Mouse (Mus musculus) hindbrain, embryonic 11.5 days (tissue): ENCODE measurements at regions not wholly inside any gene's neighbourhood (a gene's known extent, or its start where the extent isn't known, plus 50 kb on each side); places are given as distances from the start of the nearest gene placed in this dataset.

Experiments
- ATAC-seq: fragments of 200-750 bp; cut with Nextera tagmentation; 2 replicates; pipeline ENCODE4 v1.8.0; 2017; ENCODE audit warnings: mild to moderate bottlenecking, moderate TSS enrichment, moderate library complexity; ENCODE audit not compliant: low FRiP score
- DNase-seq: peaks from one replicate; pipeline ENCODE4 v3.0.0-alpha.2; 2015; ENCODE audit warnings: low spot score
- H3K27ac ChIP-seq: fragments of 300-500 bp; sonication (generic); 2 replicates; pipeline ENCODE4 v1.5.1; 2014; ENCODE audit warnings: mild to moderate bottlenecking, low read depth, low read length
- H3K27me3 ChIP-seq: fragments of 300-500 bp; sonication (generic); 2 replicates; pipeline ENCODE4 v1.6.1; 2014; ENCODE audit warnings: mild to moderate bottlenecking, low read length, moderate library complexity, mixed read lengths; ENCODE audit not compliant: control insufficient read depth, insufficient read depth
- H3K36me3 ChIP-seq: fragments of 300-500 bp; sonication (generic); 2 replicates; pipeline ENCODE4 v1.6.1; 2014; ENCODE audit warnings: mild to moderate bottlenecking, low read length, moderate library complexity, mixed read lengths; ENCODE audit not compliant: control insufficient read depth, insufficient read depth
- H3K4me1 ChIP-seq: fragments of 300-500 bp; sonication (generic); replicated peaks from 2 replicates; pipeline ENCODE4 v1.6.1; 2014; ENCODE audit warnings: low read length, mixed read lengths; ENCODE audit not compliant: control insufficient read depth, insufficient read depth
- H3K4me2 ChIP-seq: fragments of 300-500 bp; sonication (generic); replicated peaks from 2 replicates; pipeline ENCODE4 v1.6.1; 2014; ENCODE audit warnings: mild to moderate bottlenecking, low read depth, low read length
- H3K4me3 ChIP-seq: fragments of 300-500 bp; sonication (generic); 2 replicates; pipeline ENCODE4 v1.5.1; 2014; ENCODE audit warnings: low read depth, low read length
- H3K9ac ChIP-seq: fragments of 300-500 bp; sonication (generic); 2 replicates; pipeline ENCODE4 v1.6.1; 2014; ENCODE audit warnings: low read depth, low read length
- H3K9me3 ChIP-seq: fragments of 300-500 bp; sonication (generic); 2 replicates; pipeline ENCODE4 v1.6.1; 2016; ENCODE audit warnings: low read length; ENCODE audit not compliant: control insufficient read depth
- WGBS: fragments of 180-500 bp; shearing (Covaris S2); extraction: QIAGEN DNeasy Blood & Tissue Kit; methylation state at CpG from one replicate; pipeline ENCODE4 v1.1.7; 2014; 5-methylcytosine and 5-hydroxymethylcytosine counted together

GRCm38 (mm10) chr1:81746013-81746412 is 486.9 kb upstream of the Gm9747 start:
- Histone ChIP-seq H3K9ac (no peak overlapping the region), H3K36me3 (no peaks in the 10 kb centered on the region), H3K27ac (no peak overlapping the region), H3K4me3 (no peak overlapping the region), H3K27me3 (no peaks in the 10 kb centered on the region), H3K4me2 (no peak overlapping the region), H3K9me3 (no peaks in the 10 kb centered on the region), H3K4me1 (no peaks in the 10 kb centered on the region)
- ATAC-seq (no peak), DNase-seq (no peak)
- 82% methylated on average over 3 of the region's 3 CpGs for WGBS

- Histone ChIP-seq H3K27ac (no peak overlapping the region), H3K4me1 (no peaks in the 10 kb centered on the region), H3K27me3 (no peaks in the 10 kb centered on the region), H3K4me3 (no peak overlapping the region), H3K9me3 (no peaks in the 10 kb centered on the region), H3K4me2 (no peak overlapping the region), H3K9ac (no peak overlapping the region), H3K36me3 (no peaks in the 10 kb centered on the region)
- DNase-seq (no peak), ATAC-seq (no peak)
- 92% methylated on average over 3 of the region's 3 CpGs for WGBS
Observed at GRCm38 (mm10) chr1:81747025-81747424, 485.9 kb upstream of the Gm9747 start.

- H3K27me3 ChIP-seq = no peaks in the 10 kb centered on the region
- H3K4me1 ChIP-seq = no peaks in the 10 kb centered on the region
- no peak overlapping the region for H3K4me3 ChIP-seq
- no peaks in the 10 kb centered on the region for H3K36me3 ChIP-seq
- ATAC-seq = no peak
- 86% methylated on average over 2 of the region's 2 CpGs for WGBS
- no peak overlapping the region for H3K9ac ChIP-seq
- no peaks in the 10 kb centered on the region for H3K9me3 ChIP-seq
- DNase-seq = no peak
- no peak overlapping the region for H3K4me2 ChIP-seq
- no peak overlapping the region for H3K27ac ChIP-seq
Observed at GRCm38 (mm10) chr1:81754067-81754466, 478.8 kb upstream of the Gm9747 start.

GRCm38 (mm10) chr1:81755281-81755680 is 477.6 kb upstream of the Gm9747 start:
- H3K27ac ChIP-seq = no peak overlapping the region
- no peaks in the 10 kb centered on the region for H3K27me3 ChIP-seq
- no peak overlapping the region for H3K9ac ChIP-seq
- no peaks in the 10 kb centered on the region for H3K9me3 ChIP-seq
- no peaks in the 10 kb centered on the region for H3K36me3 ChIP-seq
- no peaks in the 10 kb centered on the region for H3K4me1 ChIP-seq
- no peak overlapping the region for H3K4me3 ChIP-seq
- no peak for ATAC-seq
- DNase-seq = no peak
- 87% methylated on average over 3 of the region's 3 CpGs for WGBS
- no peak overlapping the region for H3K4me2 ChIP-seq

GRCm38 (mm10) chr1:81755694-81756093 is 477.2 kb upstream of the Gm9747 start:
- Histone ChIP-seq H3K9ac (no peak overlapping the region), H3K4me3 (no peak overlapping the region), H3K4me2 (no peak overlapping the region), H3K27ac (no peak overlapping the region), H3K4me1 (no peaks in the 10 kb centered on the region), H3K36me3 (no peaks in the 10 kb centered on the region), H3K27me3 (no peaks in the 10 kb centered on the region), H3K9me3 (no peaks in the 10 kb centered on the region)
- no peak for ATAC-seq
- 83% methylated on average over 2 of the region's 2 CpGs for WGBS
- DNase-seq = no peak

GRCm38 (mm10) chr1:81759919-81760318 is 473.0 kb upstream of the Gm9747 start:
- H3K9me3 ChIP-seq = no peaks in the 10 kb centered on the region

GRCm38 (mm10) chr1:81771704-81772103 is 461.2 kb upstream of the Gm9747 start:
- ATAC-seq = no peak
- no peak for DNase-seq
- H3K4me1 ChIP-seq = no peaks in the 10 kb centered on the region
- no peak overlapping the region for H3K4me3 ChIP-seq
- no peak overlapping the region for H3K27ac ChIP-seq
- H3K4me2 ChIP-seq = no peak overlapping the region
- H3K9me3 ChIP-seq = no peaks in the 10 kb centered on the region
- WGBS = 95% methylated on average over 3 of the region's 3 CpGs
- no peaks in the 10 kb centered on the region for H3K36me3 ChIP-seq
- no peaks in the 10 kb centered on the region for H3K27me3 ChIP-seq
- no peak overlapping the region for H3K9ac ChIP-seq

More at GRCm38 (mm10) chr1:81759919-81760318, 473.0 kb upstream of the Gm9747 start:
- H3K4me1 ChIP-seq = no peaks in the 10 kb centered on the region
- DNase-seq (no peak), ATAC-seq (no peak)
- H3K27ac ChIP-seq = no peak overlapping the region
- no peaks in the 10 kb centered on the region for H3K27me3 ChIP-seq
- no peak overlapping the region for H3K9ac ChIP-seq
- H3K36me3 ChIP-seq = no peaks in the 10 kb centered on the region
- no peak overlapping the region for H3K4me2 ChIP-seq
- 87% methylated on average over 2 of the region's 2 CpGs for WGBS
- no peak overlapping the region for H3K4me3 ChIP-seq

- no peak overlapping the region for H3K4me3 ChIP-seq
- H3K36me3 ChIP-seq = no peaks in the 10 kb centered on the region
- H3K4me1 ChIP-seq = no peaks in the 10 kb centered on the region
- no peaks in the 10 kb centered on the region for H3K9me3 ChIP-seq
- ATAC-seq = no peak
- H3K4me2 ChIP-seq = no peak overlapping the region
- DNase-seq = no peak
- H3K27ac ChIP-seq = no peak overlapping the region
- H3K27me3 ChIP-seq = no peaks in the 10 kb centered on the region
- no peak overlapping the region for H3K9ac ChIP-seq
Observed at GRCm38 (mm10) chr1:81780583-81780982, 452.3 kb upstream of the Gm9747 start.

GRCm38 (mm10) chr1:81784305-81784704 is 448.6 kb upstream of the Gm9747 start:
- H3K27ac ChIP-seq = no peak overlapping the region
- H3K9me3 ChIP-seq = no peaks in the 10 kb centered on the region
- no peak overlapping the region for H3K4me2 ChIP-seq
- H3K36me3 ChIP-seq = no peaks in the 10 kb centered on the region
- no peak for DNase-seq
- H3K4me3 ChIP-seq = no peak overlapping the region
- H3K27me3 ChIP-seq = no peaks in the 10 kb centered on the region
- ATAC-seq = no peak
- no peaks in the 10 kb centered on the region for H3K4me1 ChIP-seq
- H3K9ac ChIP-seq = no peak overlapping the region
- 72% methylated on average over 1 of the region's 1 CpGs for whole genome bisulfite sequencing
